ENCODE assay signal across 8 mouse cellular contexts in the genomic region with DNA sequence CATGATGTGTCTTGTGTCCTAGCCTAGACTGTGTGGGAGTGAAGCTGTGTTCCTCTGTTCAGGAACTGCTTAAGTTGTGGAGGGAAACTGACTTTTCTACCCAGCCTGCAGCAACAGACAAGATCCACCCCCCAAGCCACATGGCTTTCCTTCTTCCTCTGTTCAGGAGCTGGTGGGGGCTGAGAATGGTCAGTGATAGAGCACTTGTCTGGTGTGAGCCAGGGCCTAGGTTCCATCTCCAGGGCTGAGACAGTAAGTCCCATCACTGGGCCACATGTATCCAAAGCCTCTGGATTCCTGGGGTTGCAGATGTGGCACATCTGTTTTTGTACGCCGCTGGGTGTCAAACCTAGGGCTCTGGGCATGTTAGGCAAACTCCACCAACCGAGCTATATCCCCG. TPM values are rescaled to one million over a fixed set of nuclear protein-coding genes. Genes with fewer than 3 reads are reported as not detected.
DNase-seq lines count a peak whose midpoint lies in the region; ATAC-seq lines count a peak whose summit lies in the region.

No protein-coding gene starts in this region.

- peak overlapping the region; percentile 69 for H3K4me2 ChIP-seq in kidney, embryonic 15.5 days
- peak overlapping the region; percentile 85 for H3K4me2 ChIP-seq in embryonic facial prominence, embryonic 12.5 days (replicated peaks)
- H3K4me2 ChIP-seq in hindbrain, embryonic 14.5 days (replicated peaks) = peak overlapping the region; percentile 46
- peak overlapping the region; percentile 62 for H3K4me2 ChIP-seq in midbrain, embryonic 13.5 days (replicated peaks)

- H3K27me3 ChIP-seq in kidney, embryonic 15.5 days = no peaks in the 10 kb centered on the region
- no peaks in the 10 kb centered on the region for H3K27me3 ChIP-seq in embryonic facial prominence, embryonic 12.5 days
- no peaks in the 10 kb centered on the region for H3K27me3 ChIP-seq in hindbrain, embryonic 14.5 days (ENCODE audit: control insufficient read depth, insufficient read depth, low read length)
- H3K27me3 ChIP-seq in midbrain, embryonic 13.5 days = no peaks in the 10 kb centered on the region

- no peak for DNase-seq in kidney, adult 11 months
- DNase-seq in hindbrain, embryonic 14.5 days (ENCODE audit: low spot score) = peak; percentile 18
- no peak for DNase-seq in urinary bladder, adult 2 months (ENCODE audit: low spot score)
- DNase-seq in adrenal gland, adult (ENCODE audit: inconsistent age in 2 of 2, low spot score in 1 of 2) = no peak

- H3K9ac ChIP-seq in kidney, embryonic 15.5 days = peak overlapping the region; percentile 61
- H3K9ac ChIP-seq in embryonic facial prominence, embryonic 12.5 days = peak overlapping the region; percentile 68
- peak overlapping the region; percentile 37 for H3K9ac ChIP-seq in hindbrain, embryonic 14.5 days
- 0 out of 2 replicates have a peak overlapping the region, but pooled peaks have one; percentile 73 for H3K9ac ChIP-seq in midbrain, embryonic 13.5 days (replicated peaks)

- H3K4me1 ChIP-seq in kidney, embryonic 15.5 days = peaks cover 66% of the 10 kb centered on the region
- H3K4me1 ChIP-seq in embryonic facial prominence, embryonic 12.5 days = peaks cover 32% of the 10 kb centered on the region
- peaks cover 28% of the 10 kb centered on the region for H3K4me1 ChIP-seq in hindbrain, embryonic 14.5 days (replicated peaks; ENCODE audit: control insufficient read depth, insufficient read depth, low read length)
- peaks cover 43% of the 10 kb centered on the region for H3K4me1 ChIP-seq in midbrain, embryonic 13.5 days (replicated peaks)

- H3K27ac ChIP-seq in kidney, embryonic 15.5 days = peak overlapping the region; percentile 89
- H3K27ac ChIP-seq in embryonic facial prominence, embryonic 12.5 days = peak overlapping the region; percentile 98
- peak overlapping the region; percentile 27; the same call in 1 of the 2 replicates for H3K27ac ChIP-seq in hindbrain, embryonic 14.5 days
- H3K27ac ChIP-seq in midbrain, embryonic 13.5 days = peak overlapping the region; percentile 64

- ATAC-seq in kidney, embryonic 15.5 days (replicated peaks; ENCODE audit: low FRiP score) = peak; percentile 9; the same call in 1 of the 2 replicates
- ATAC-seq in embryonic facial prominence, embryonic 12.5 days (ENCODE audit: insufficient number of reproducible peaks, insufficient read depth, low FRiP score, low TSS enrichment) = no peak
- no peak for ATAC-seq in hindbrain, embryonic 14.5 days (ENCODE audit: low FRiP score)
- peak; percentile 21; the same call in 1 of the 2 replicates for ATAC-seq in midbrain, embryonic 13.5 days
- ATAC-seq in inflammation-experienced regulatory T-cells, adult 6 months = no peak

- H3K4me3 ChIP-seq in kidney, embryonic 15.5 days (replicated peaks) = peak overlapping the region; percentile 46
- peak overlapping the region; percentile 60 for H3K4me3 ChIP-seq in embryonic facial prominence, embryonic 12.5 days
- peak overlapping the region; percentile 28 for H3K4me3 ChIP-seq in hindbrain, embryonic 14.5 days (replicated peaks; ENCODE audit: low read length)
- H3K4me3 ChIP-seq in midbrain, embryonic 13.5 days (replicated peaks) = peak overlapping the region; percentile 39

- no peaks in the 10 kb centered on the region for H3K9me3 ChIP-seq in kidney, embryonic 15.5 days (replicated peaks)
- no peaks in the 10 kb centered on the region for H3K9me3 ChIP-seq in embryonic facial prominence, embryonic 12.5 days
- no peaks in the 10 kb centered on the region for H3K9me3 ChIP-seq in hindbrain, embryonic 14.5 days (ENCODE audit: control insufficient read depth, low read length)
- H3K9me3 ChIP-seq in midbrain, embryonic 13.5 days = no peaks in the 10 kb centered on the region

- peaks cover 28% of the 10 kb centered on the region for H3K36me3 ChIP-seq in kidney, embryonic 15.5 days
- peaks cover 12% of the 10 kb centered on the region for H3K36me3 ChIP-seq in embryonic facial prominence, embryonic 12.5 days
- peaks cover 9% of the 10 kb centered on the region for H3K36me3 ChIP-seq in hindbrain, embryonic 14.5 days (replicated peaks; ENCODE audit: control insufficient read depth, insufficient read depth)
- H3K36me3 ChIP-seq in midbrain, embryonic 13.5 days = peaks cover 7% of the 10 kb centered on the region

- WGBS in kidney, embryonic 15.5 days = 71% methylated on average over 4 of the region's 4 CpGs
- WGBS in embryonic facial prominence, embryonic 12.5 days = 53% methylated on average over 4 of the region's 4 CpGs
- 86% methylated on average over 4 of the region's 4 CpGs for WGBS in hindbrain, embryonic 14.5 days
- WGBS in midbrain, embryonic 13.5 days = 90% methylated on average over 4 of the region's 4 CpGs

RNA-seq across cellular contexts. Expression of a gene that starts 5.0 kb away (rescaled TPM):
- polyA plus RNA-seq in kidney, embryonic 15.5 days (2015; fragmentation: Nextera tagmentation; extraction: Ambion mirVana) = 79.7 and 87.4 TPM in 2 replicates
- 74.1 and 76.6 TPM in 2 replicates for polyA plus RNA-seq in embryonic facial prominence, embryonic 12.5 days (2016; fragmentation: Nextera tagmentation; extraction: Ambion mirVana)
- polyA plus RNA-seq in hindbrain, embryonic 14.5 days (2014; fragmentation: Nextera tagmentation; extraction: Ambion mirVana) = 77.5 and 84.5 TPM in 2 replicates
- 47.9 and 49.9 TPM in 2 replicates for polyA plus RNA-seq in midbrain, embryonic 13.5 days (2015; fragmentation: Nextera tagmentation; extraction: Ambion mirVana)
- polyA plus RNA-seq in urinary bladder, adult 2 months (2012; rRNA removed) = 79.7 and 81.4 TPM in 2 replicates
- 10 to 100 TPM; 31.8 to 42.9 (median 34.1) TPM for polyA plus RNA-seq in inflammation-experienced regulatory T-cells, adult 6 months (2017; shearing (Covaris generic))

RNA-seq across cellular contexts. Expression of a gene that starts 5.9 kb away (rescaled TPM):
- 50.7 and 52.5 TPM in 2 replicates for polyA plus RNA-seq in kidney, embryonic 15.5 days (2015; fragmentation: Nextera tagmentation; extraction: Ambion mirVana)
- 40.4 and 41.5 TPM in 2 replicates for polyA plus RNA-seq in embryonic facial prominence, embryonic 12.5 days (2016; fragmentation: Nextera tagmentation; extraction: Ambion mirVana)
- polyA plus RNA-seq in hindbrain, embryonic 14.5 days (2014; fragmentation: Nextera tagmentation; extraction: Ambion mirVana) = 46.2 and 47.2 TPM in 2 replicates
- 29.7 and 30.0 TPM in 2 replicates for polyA plus RNA-seq in midbrain, embryonic 13.5 days (2015; fragmentation: Nextera tagmentation; extraction: Ambion mirVana)
- polyA plus RNA-seq in urinary bladder, adult 2 months (2012; rRNA removed) = 64.7 and 65.2 TPM in 2 replicates
- polyA plus RNA-seq in inflammation-experienced regulatory T-cells, adult 6 months (2017; shearing (Covaris generic)) = 100 to 1,000 TPM in 1 of 3 experiments, 10 to 100 TPM in 2; 43.1 to 105 (median 70.1) TPM

RNA-seq across cellular contexts. Expression of a gene that starts 13.1 kb away (rescaled TPM):
- polyA plus RNA-seq in kidney, embryonic 15.5 days (2015; fragmentation: Nextera tagmentation; extraction: Ambion mirVana) = 36.5 and 42.4 TPM in 2 replicates
- polyA plus RNA-seq in embryonic facial prominence, embryonic 12.5 days (2016; fragmentation: Nextera tagmentation; extraction: Ambion mirVana) = 71.7 and 81.6 TPM in 2 replicates
- 238 and 269 TPM in 2 replicates for polyA plus RNA-seq in hindbrain, embryonic 14.5 days (2014; fragmentation: Nextera tagmentation; extraction: Ambion mirVana)
- polyA plus RNA-seq in midbrain, embryonic 13.5 days (2015; fragmentation: Nextera tagmentation; extraction: Ambion mirVana) = 235 and 237 TPM in 2 replicates
- 38.0 and 44.4 TPM in 2 replicates for polyA plus RNA-seq in urinary bladder, adult 2 months (2012; rRNA removed)
- polyA plus RNA-seq in inflammation-experienced regulatory T-cells, adult 6 months (2017; shearing (Covaris generic)) = 10 to 100 TPM in 1 of 3 experiments, 1 to 10 TPM in 2; 4.7 to 11.9 (median 6.4) TPM

RNA-seq across cellular contexts. Expression of a gene that starts 30.0 kb away (rescaled TPM):
- 0.12 and 0.17 TPM in 2 replicates for polyA plus RNA-seq in kidney, embryonic 15.5 days (2015; fragmentation: Nextera tagmentation; extraction: Ambion mirVana)
- polyA plus RNA-seq in embryonic facial prominence, embryonic 12.5 days (2016; fragmentation: Nextera tagmentation; extraction: Ambion mirVana) = 0.18 TPM in 1 of 2 replicates, not detected in the other
- polyA plus RNA-seq in hindbrain, embryonic 14.5 days (2014; fragmentation: Nextera tagmentation; extraction: Ambion mirVana) = 1.0 and 1.5 TPM in 2 replicates
- polyA plus RNA-seq in midbrain, embryonic 13.5 days (2015; fragmentation: Nextera tagmentation; extraction: Ambion mirVana) = 0.26 and 0.32 TPM in 2 replicates
- 1.3 and 1.9 TPM in 2 replicates for polyA plus RNA-seq in urinary bladder, adult 2 months (2012; rRNA removed)
- polyA plus RNA-seq in inflammation-experienced regulatory T-cells, adult 6 months (2017; shearing (Covaris generic)) = not detected

RNA-seq across cellular contexts. Expression of a gene that starts 37.9 kb away (rescaled TPM):
- polyA plus RNA-seq in kidney, embryonic 15.5 days (2015; fragmentation: Nextera tagmentation; extraction: Ambion mirVana) = 128 and 132 TPM in 2 replicates
- 117 and 122 TPM in 2 replicates for polyA plus RNA-seq in embryonic facial prominence, embryonic 12.5 days (2016; fragmentation: Nextera tagmentation; extraction: Ambion mirVana)
- 271 and 274 TPM in 2 replicates for polyA plus RNA-seq in hindbrain, embryonic 14.5 days (2014; fragmentation: Nextera tagmentation; extraction: Ambion mirVana)
- 270 and 278 TPM in 2 replicates for polyA plus RNA-seq in midbrain, embryonic 13.5 days (2015; fragmentation: Nextera tagmentation; extraction: Ambion mirVana)
- 68.8 and 98.7 TPM in 2 replicates for polyA plus RNA-seq in urinary bladder, adult 2 months (2012; rRNA removed)
- polyA plus RNA-seq in inflammation-experienced regulatory T-cells, adult 6 months (2017; shearing (Covaris generic)) = 100 to 1,000 TPM in 1 of 3 experiments, 10 to 100 TPM in 2; 88.8 to 122 (median 95.5) TPM

Comparison
In these comparisons a context has a peak if more than half of its experiments do, and no peak if none do; other contexts are left out.
1. ATAC-seq: peak in kidney, embryonic 15.5 days (single experiment) and midbrain, embryonic 13.5 days (single experiment); none in embryonic facial prominence, embryonic 12.5 days (single experiment), hindbrain, embryonic 14.5 days (single experiment) and inflammation-experienced regulatory T-cells, adult 6 months (single experiment).
2. H3K27ac ChIP-seq: peak in every context shown above with its lines; median percentile 98 in embryonic facial prominence, embryonic 12.5 days; 89 in kidney, embryonic 15.5 days; 64 in midbrain, embryonic 13.5 days; 27 in hindbrain, embryonic 14.5 days.
3. Peak in every context shown above with its lines, with median percentiles within 50 percentile points of each other: H3K4me2 ChIP-seq, H3K4me3 ChIP-seq and H3K9ac ChIP-seq.